Mouse (Mus musculus) cerebellum, adult 18-20 months (tissue): ENCODE measurements at regions not wholly inside any gene's neighbourhood (a gene's known extent, or its start where the extent isn't known, plus 50 kb on each side); places are given as distances from the start of the nearest gene placed in this dataset.

Experiments used
- DNase-seq, 2 experiments: peaks; one replicate each; pipeline ENCODE4 v3.0.0; 2021

GRCm38 (mm10) chr8:35939199-35939598, 173.6 kb downstream of the Gm19410 start:
- no peak for DNase-seq

GRCm38 (mm10) chr8:35942515-35942914, 176.9 kb downstream of the Gm19410 start:
- no peak for DNase-seq

GRCm38 (mm10) chr8:35943686-35944085, 178.1 kb downstream of the Gm19410 start:
- no peak for DNase-seq

GRCm38 (mm10) chr8:35944461-35944860, 178.9 kb downstream of the Gm19410 start:
- no peak for DNase-seq

GRCm38 (mm10) chr8:35946539-35946940, 180.9 kb downstream of the Gm19410 start:
- no peak for DNase-seq

GRCm38 (mm10) chr8:35948146-35948545, 182.6 kb downstream of the Gm19410 start:
- peak; percentile 57 to 68 for DNase-seq

GRCm38 (mm10) chr8:35948751-35949183, 183.2 kb downstream of the Gm19410 start:
- DNase-seq = peak; percentile 48 to 56

GRCm38 (mm10) chr8:35955506-35955905, 189.9 kb downstream of the Gm19410 start:
- DNase-seq = no peak

GRCm38 (mm10) chr8:35956319-35956718, 190.7 kb downstream of the Gm19410 start:
- DNase-seq = no peak

GRCm38 (mm10) chr8:35959201-35959600, 193.6 kb downstream of the Gm19410 start:
- DNase-seq = peak; percentile 80 to 91

GRCm38 (mm10) chr8:35960867-35961614, 195.5 kb downstream of the Gm19410 start:
- DNase-seq = no peak

- peak; percentile 40 to 60 for DNase-seq
These were observed 196.1 kb downstream of the Gm19410 start for GRCm38 (mm10) chr8:35961615-35962220.

GRCm38 (mm10) chr8:35964932-35965331, 199.3 kb downstream of the Gm19410 start:
- no peak for DNase-seq

GRCm38 (mm10) chr8:35968341-35968740, 202.8 kb downstream of the Gm19410 start:
- DNase-seq = no peak

- DNase-seq = no peak
These were observed 205.5 kb downstream of the Gm19410 start for GRCm38 (mm10) chr8:35971082-35971481.

GRCm38 (mm10) chr8:35974323-35975029, 208.9 kb downstream of the Gm19410 start:
- DNase-seq = no peak

GRCm38 (mm10) chr8:35979638-35980255, 214.2 kb downstream of the Gm19410 start:
- DNase-seq = no peak

- DNase-seq = no peak
These were observed 217.5 kb downstream of the Gm19410 start for GRCm38 (mm10) chr8:35983083-35983482.

- DNase-seq = no peak
These were observed 219.6 kb downstream of the Gm19410 start for GRCm38 (mm10) chr8:35985152-35985689.

- DNase-seq = no peak
These were observed 221.7 kb downstream of the Gm19410 start for GRCm38 (mm10) chr8:35987327-35987726.

GRCm38 (mm10) chr8:35991013-35991412, 225.4 kb downstream of the Gm19410 start:
- peak; percentile 67 to 72 for DNase-seq

- DNase-seq = no peak
These were observed 226.5 kb downstream of the Gm19410 start for GRCm38 (mm10) chr8:35991936-35992603.
